ENCODE assay signal across 25 mouse cellular contexts in genomic region chr2:18965108-18965507, GRCm38 (mm10). TPM values are rescaled to one million over a fixed set of nuclear protein-coding genes. Genes with fewer than 3 reads are reported as not detected.
DNase-seq lines count a peak whose midpoint lies in the region; ATAC-seq and TF ChIP-seq lines count a peak whose summit lies in the region.
"Had no signal": no experiment of that assay in that cellular context is flagged by ENCODE, and none has a peak within 500 bp of the region (broad histone marks: within the 10 kb centered on the region; RNA-seq: fewer than 3 reads in every experiment).

No protein-coding gene starts in this region.

- WGBS in kidney, embryonic 14.5 days: 46% methylated on average over 3 of the region's 3 CpGs
- 53% methylated on average over 3 of the region's 3 CpGs for WGBS in embryonic facial prominence, embryonic 15.5 days
- WGBS in limb, embryonic 14.5 days: 69% methylated on average over 3 of the region's 3 CpGs

- H3K4me1 ChIP-seq in kidney, embryonic 14.5 days (ENCODE audit: control insufficient read depth, insufficient read depth, low read length): no peaks in the 10 kb centered on the region
- H3K4me1 ChIP-seq in megakaryocyte, embryonic 14.5 days: peaks cover 90% of the 10 kb centered on the region
- H3K4me1 ChIP-seq in embryonic facial prominence, embryonic 15.5 days: 0 out of 2 replicates have a peak, but pooled peaks cover 2% of the 10 kb centered on the region
- H3K4me1 ChIP-seq in limb, embryonic 14.5 days (ENCODE audit: control insufficient read depth, insufficient read depth, low read length): peaks cover 13% of the 10 kb centered on the region; the same call in 1 of the 2 replicates
- H3K4me1 ChIP-seq: forebrain, embryonic 15.5 days; hindbrain, embryonic 15.5 days; stomach, embryonic 15.5 days had no signal

- H3K27me3 ChIP-seq in kidney, embryonic 14.5 days (ENCODE audit: control insufficient read depth, insufficient read depth, low read length): no peaks in the 10 kb centered on the region
- no peaks in the 10 kb centered on the region for H3K27me3 ChIP-seq in megakaryocyte, embryonic 14.5 days (replicated peaks)
- H3K27me3 ChIP-seq in embryonic facial prominence, embryonic 15.5 days: no peaks in the 10 kb centered on the region
- H3K27me3 ChIP-seq in limb, embryonic 14.5 days (ENCODE audit: control insufficient read depth, insufficient read depth, low read length): no peaks in the 10 kb centered on the region
- H3K27me3 ChIP-seq: forebrain, embryonic 15.5 days; heart, embryonic 12.5 days; hindbrain, embryonic 15.5 days; liver, embryonic 15.5 days; midbrain, embryonic 13.5 days; neural tube, embryonic 15.5 days; stomach, embryonic 15.5 days had no signal

- H3K27ac ChIP-seq in kidney, embryonic 14.5 days (ENCODE audit: low read depth, low read length): no peak overlapping the region
- H3K27ac ChIP-seq in embryonic facial prominence, embryonic 15.5 days (replicated peaks): no peak overlapping the region
- H3K27ac ChIP-seq in limb, embryonic 14.5 days (replicated peaks; ENCODE audit: low read depth, low read length): no peak overlapping the region
- H3K27ac ChIP-seq: forebrain, embryonic 15.5 days; heart, adult 2 months; hindbrain, embryonic 15.5 days; liver, embryonic 15.5 days; midbrain, embryonic 13.5 days; neural tube, embryonic 15.5 days; stomach, embryonic 15.5 days had no signal

- no peaks in the 10 kb centered on the region for H3K9me3 ChIP-seq in kidney, embryonic 14.5 days (ENCODE audit: control insufficient read depth, low read length)
- H3K9me3 ChIP-seq in megakaryocyte, embryonic 14.5 days: no peaks in the 10 kb centered on the region
- no peaks in the 10 kb centered on the region for H3K9me3 ChIP-seq in embryonic facial prominence, embryonic 15.5 days (replicated peaks)
- H3K9me3 ChIP-seq in limb, embryonic 14.5 days (ENCODE audit: control insufficient read depth, low read length): no peaks in the 10 kb centered on the region
- H3K9me3 ChIP-seq: forebrain, embryonic 15.5 days; hindbrain, embryonic 15.5 days; liver, embryonic 15.5 days; midbrain, embryonic 13.5 days; neural tube, embryonic 15.5 days; stomach, embryonic 15.5 days had no signal

- DNase-seq in kidney, adult 8-10 months: no peak
- peak; percentile 42 for DNase-seq in limb, embryonic 14.5 days (ENCODE audit: low spot score)
- DNase-seq in spleen, adult 18-20 months: no peak
- no peak for DNase-seq in lung, postnatal 14 days
- DNase-seq: adrenal gland, postnatal 25 days; cerebellum, adult 18-20 months; cerebellum, postnatal 14 days; gastrocnemius, postnatal 25 days; heart, adult 2 months; kidney, adult 9 months; lung, embryonic 14.5 days had no signal

- peak; percentile 60; the same call in 1 of the 2 replicates for ATAC-seq in kidney, embryonic 14.5 days (ENCODE audit: low FRiP score, low TSS enrichment)
- ATAC-seq in megakaryocyte, adult 5-6 weeks (ENCODE audit: poor library complexity, severe bottlenecking): no peak
- peak; percentile 53; the same call in 1 of the 2 replicates for ATAC-seq in embryonic facial prominence, embryonic 15.5 days (ENCODE audit: insufficient number of reproducible peaks, low FRiP score, low TSS enrichment, low read depth)
- peak; percentile 78 for ATAC-seq in limb, embryonic 14.5 days (ENCODE audit: low FRiP score, low read depth)
- ATAC-seq: CD4-positive, CD25-positive, alpha-beta regulatory T cell, adult 4 months; forebrain, embryonic 15.5 days; midbrain, embryonic 13.5 days had no signal

- no peaks in the 10 kb centered on the region for H3K36me3 ChIP-seq in kidney, embryonic 14.5 days (ENCODE audit: control insufficient read depth, insufficient read depth, low read length)
- H3K36me3 ChIP-seq in megakaryocyte, embryonic 14.5 days (replicated peaks; ENCODE audit: low read length): peaks cover 51% of the 10 kb centered on the region
- no peaks in the 10 kb centered on the region for H3K36me3 ChIP-seq in embryonic facial prominence, embryonic 15.5 days
- no peaks in the 10 kb centered on the region for H3K36me3 ChIP-seq in limb, embryonic 14.5 days (ENCODE audit: control insufficient read depth, insufficient read depth, low read length)
- H3K36me3 ChIP-seq: forebrain, embryonic 15.5 days; heart, embryonic 12.5 days; hindbrain, embryonic 15.5 days; midbrain, embryonic 13.5 days; neural tube, embryonic 15.5 days; stomach, embryonic 15.5 days had no signal

- no peak overlapping the region for H3K4me3 ChIP-seq in kidney, embryonic 14.5 days (ENCODE audit: low read length)
- peak overlapping the region; percentile 55 for H3K4me3 ChIP-seq in megakaryocyte, embryonic 14.5 days (replicated peaks)
- no peak overlapping the region for H3K4me3 ChIP-seq in embryonic facial prominence, embryonic 15.5 days (replicated peaks)
- H3K4me3 ChIP-seq in limb, embryonic 14.5 days (replicated peaks; ENCODE audit: low read length): no peak overlapping the region
- H3K4me3 ChIP-seq: forebrain, embryonic 15.5 days; heart, adult 2 months; heart, embryonic 12.5 days; hindbrain, embryonic 15.5 days; liver, embryonic 15.5 days; midbrain, embryonic 13.5 days; neural tube, embryonic 15.5 days; stomach, embryonic 15.5 days had no signal

- no peak for TF ChIP-seq POLR2A in limb, embryonic 14.5 days (IDR thresholded peaks at IDR 0.05; ENCODE audit: borderline replicate concordance, extremely low read depth, insufficient read depth, insufficient read length)

- no peak overlapping the region for H3K9ac ChIP-seq in kidney, embryonic 14.5 days (ENCODE audit: low read depth, low read length)
- H3K9ac ChIP-seq in embryonic facial prominence, embryonic 15.5 days: no peak overlapping the region
- no peak overlapping the region for H3K9ac ChIP-seq in limb, embryonic 14.5 days (ENCODE audit: low read depth, low read length, severe bottlenecking)
- H3K9ac ChIP-seq: forebrain, embryonic 15.5 days; heart, embryonic 12.5 days; hindbrain, embryonic 15.5 days; liver, embryonic 15.5 days; lung, embryonic 14.5 days; midbrain, embryonic 13.5 days; neural tube, embryonic 15.5 days; stomach, embryonic 15.5 days had no signal

- H3K4me2 ChIP-seq in kidney, embryonic 14.5 days (replicated peaks; ENCODE audit: low read depth, low read length): no peak overlapping the region
- H3K4me2 ChIP-seq in embryonic facial prominence, embryonic 15.5 days (replicated peaks): no peak overlapping the region
- no peak overlapping the region for H3K4me2 ChIP-seq in limb, embryonic 14.5 days (replicated peaks; ENCODE audit: low read depth, low read length, severe bottlenecking)
- H3K4me2 ChIP-seq: forebrain, embryonic 15.5 days; heart, embryonic 12.5 days; hindbrain, embryonic 15.5 days; liver, embryonic 15.5 days; lung, embryonic 14.5 days; midbrain, embryonic 13.5 days; neural tube, embryonic 15.5 days; stomach, embryonic 15.5 days had no signal

RNA-seq across cellular contexts. Expression of gene Pip4k2a, which starts 32.8 kb away (rescaled TPM):
- 10.1 and 14.3 TPM in 2 replicates for polyA plus RNA-seq in kidney, embryonic 14.5 days (2014; fragmentation: Nextera tagmentation; extraction: Ambion mirVana)
- 1.6 and 39.5 TPM in 2 replicates for polyA plus RNA-seq in megakaryocyte, embryonic 14.5 days (2012; ENCODE audit: insufficient read depth, low replicate concordance)
- total RNA-seq in megakaryocyte, adult 5-6 weeks (2015): 121 and 123 TPM in 2 replicates
- total RNA-seq in megakaryocyte, adult 5-6 weeks (2017): 63.0 and 64.8 TPM in 2 replicates
- polyA plus RNA-seq in embryonic facial prominence, embryonic 15.5 days (2015; fragmentation: Nextera tagmentation; extraction: Ambion mirVana): 10.8 and 11.3 TPM in 2 replicates
- polyA plus RNA-seq in limb, embryonic 14.5 days (2012; rRNA removed): 9.0 and 13.2 TPM in 2 replicates
- 9.6 and 12.1 TPM in 2 replicates for polyA plus RNA-seq in limb, embryonic 14.5 days (2014; fragmentation: Nextera tagmentation; extraction: Ambion mirVana)

RNA-seq across cellular contexts. Expression of gene 4930426L09Rik, which starts 33.0 kb away (rescaled TPM):
- polyA plus RNA-seq in kidney, embryonic 14.5 days (2014; fragmentation: Nextera tagmentation; extraction: Ambion mirVana): 0.21 and 0.47 TPM in 2 replicates
- polyA plus RNA-seq in megakaryocyte, embryonic 14.5 days (2012; ENCODE audit: insufficient read depth, low replicate concordance): 0.43 TPM in 1 of 2 replicates, not detected in the other
- total RNA-seq in megakaryocyte, adult 5-6 weeks (2015): 2.1 and 3.0 TPM in 2 replicates
- total RNA-seq in megakaryocyte, adult 5-6 weeks (2017): 0.53 and 0.59 TPM in 2 replicates
- polyA plus RNA-seq in embryonic facial prominence, embryonic 15.5 days (2015; fragmentation: Nextera tagmentation; extraction: Ambion mirVana): 0.67 and 0.69 TPM in 2 replicates
- polyA plus RNA-seq in limb, embryonic 14.5 days (2012; rRNA removed): 0.44 and 0.59 TPM in 2 replicates
- polyA plus RNA-seq in limb, embryonic 14.5 days (2014; fragmentation: Nextera tagmentation; extraction: Ambion mirVana): 0.25 and 0.44 TPM in 2 replicates
- total RNA-seq: gastrocnemius, adult 18-20 months; heart, adult 2 months; liver, adult 2 months had no signal
